Mouse (Mus musculus) cortical plate, adult 2 months (tissue): Measurements from ENCODE around the gene Tnni1.

Source experiments
- CTCF ChIP-seq: fragments of 200-500 bp; IDR thresholded peaks from 2 replicates; pipeline ENCODE4 v1.5.1; 2011; ENCODE audit warnings: mild to moderate bottlenecking, control low read depth, low read length; ENCODE audit not compliant: insufficient read depth; ENCODE audit errors: extremely low read depth
- POLR2A ChIP-seq: fragments of 200-500 bp; IDR thresholded peaks from 2 replicates; pipeline ENCODE4 v1.6.1; 2011; ENCODE audit warnings: mild to moderate bottlenecking, low read length, control low read depth; ENCODE audit not compliant: insufficient read depth; ENCODE audit errors: extremely low read depth

DNA sequence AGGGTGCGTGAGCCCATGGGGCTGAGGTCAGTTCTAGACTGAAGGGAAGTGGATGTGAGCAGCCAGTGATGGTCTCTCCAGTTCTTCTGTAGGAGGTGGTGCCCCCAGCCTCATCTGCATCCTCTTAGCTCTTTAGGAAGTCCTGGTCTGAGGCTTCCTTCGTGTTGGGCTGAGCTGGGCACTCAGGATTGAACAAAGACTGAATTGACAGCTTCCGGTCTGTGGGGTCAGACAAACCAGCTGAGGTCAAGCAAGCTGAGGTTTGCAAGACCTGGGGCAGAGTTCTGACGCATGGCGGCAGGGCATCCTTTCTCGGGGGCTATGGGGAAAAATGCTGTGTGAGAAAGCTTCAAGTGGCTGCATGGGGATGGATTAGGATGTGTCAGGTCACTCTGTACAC, 43.8 kb upstream of the Tnni1 start:
- no peak for TF ChIP-seq CTCF
- TF ChIP-seq POLR2A = no peak
